Mouse (Mus musculus) v-Abl transformed pro-B cells (cell line): ENCODE data around the gene Klf16.
"Not testable (repeated sequence)": the region's sequence is repeated elsewhere in the genome, so short reads cannot be mapped to it uniquely, and the experiment has no call there.

Source experiments
- in situ Hi-C, 2 experiments: fragments of 400-800 bp; cut with MboI; formaldehyde crosslinking; loops; one replicate each; pipeline ENCODE4 v1.15.1; 2025; ENCODE audit not compliant: unreplicated experiment in 2 of 2

The Klf16 gene

DNA sequence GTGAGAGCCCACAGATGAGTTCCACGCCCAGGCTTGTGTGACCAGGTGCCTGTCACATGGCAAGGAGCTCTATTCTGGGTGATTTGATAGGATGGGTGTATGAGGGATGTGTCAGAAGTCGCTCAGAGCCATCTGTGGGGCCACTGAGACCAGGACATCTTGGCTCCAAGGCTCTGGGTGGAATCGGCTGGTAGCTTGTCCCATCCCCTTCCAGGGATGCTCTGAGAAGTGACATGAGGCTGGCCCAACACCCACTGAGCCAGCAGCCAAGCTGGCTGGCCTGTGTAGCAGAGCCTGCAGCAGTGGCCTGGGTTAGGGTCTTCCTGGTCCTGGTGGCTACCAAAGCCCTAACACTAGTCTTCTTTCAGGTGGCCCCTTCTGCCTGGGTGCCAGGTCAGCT is 31.3 kb upstream of the Klf16 start:
- in situ Hi-C loops = no loop called here

DNA sequence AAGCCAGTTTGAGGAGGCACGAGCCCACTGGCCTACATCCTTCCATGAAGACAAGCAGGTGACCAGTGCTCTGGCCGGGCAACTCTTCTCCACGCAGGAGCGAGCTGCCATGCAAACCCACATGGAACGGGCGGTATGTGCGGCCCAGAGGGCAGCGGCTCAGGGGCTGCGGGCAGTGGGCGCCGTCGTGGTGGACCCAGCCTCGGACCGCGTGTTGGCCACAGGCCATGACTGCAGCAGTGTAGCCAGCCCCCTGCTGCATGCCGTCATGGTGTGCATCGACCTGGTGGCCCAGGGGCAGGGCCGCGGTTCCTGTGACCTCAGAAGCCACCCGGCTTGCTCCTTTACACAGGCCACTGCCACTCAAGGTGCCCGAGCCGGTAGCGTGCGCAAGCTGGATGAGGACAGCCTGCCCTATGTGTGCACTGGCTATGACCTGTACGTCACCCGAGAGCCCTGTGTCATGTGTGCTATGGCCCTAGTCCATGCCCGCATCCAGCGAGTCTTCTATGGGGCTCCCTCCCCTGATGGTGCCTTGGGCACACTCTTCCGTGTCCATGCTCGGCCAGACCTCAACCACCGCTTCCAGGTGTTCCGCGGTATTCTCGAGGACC is 29.7 kb upstream of the Klf16 start:
- in situ Hi-C loops = no loop called here

DNA sequence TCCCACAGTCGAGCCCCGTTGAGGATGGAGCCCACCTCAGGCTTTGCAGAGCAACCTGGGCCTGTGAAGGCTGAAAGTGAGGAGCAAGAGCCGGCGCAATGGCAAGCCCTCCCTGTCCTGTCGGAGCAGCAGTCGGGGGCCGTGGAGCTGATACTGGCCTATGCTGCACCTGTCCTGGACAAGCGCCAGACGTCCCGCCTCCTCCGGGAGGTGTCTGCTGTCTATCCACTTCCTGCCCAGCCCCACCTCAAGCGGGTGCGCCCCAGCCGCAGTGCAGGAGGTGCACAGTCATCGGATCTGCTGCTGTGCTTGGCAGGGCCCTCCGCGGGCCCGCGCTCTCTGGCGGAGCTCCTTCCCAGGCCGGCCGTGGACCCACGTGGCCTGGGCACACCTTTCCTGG is 29.2 kb upstream of the Klf16 start:
- in situ Hi-C loops = no loop called here

DNA sequence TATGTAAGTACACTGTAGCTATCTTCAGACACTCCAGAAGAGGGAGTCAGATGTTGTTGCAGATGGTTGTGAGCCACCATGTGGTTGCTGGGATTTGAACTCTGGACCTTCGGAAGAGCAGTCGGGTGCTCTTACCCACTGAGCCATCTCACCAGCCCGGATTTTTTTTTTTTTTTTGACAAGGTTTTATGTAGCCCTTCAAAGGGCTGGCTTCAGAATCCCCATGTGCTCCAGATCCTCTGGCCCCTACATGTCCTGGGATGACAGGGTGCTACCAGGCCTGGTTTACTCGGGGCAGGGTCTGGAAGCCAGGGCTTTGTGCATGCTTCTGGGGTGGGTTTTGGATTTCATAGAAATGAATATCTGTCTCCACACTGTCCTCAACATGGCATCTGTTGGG is 28.6 kb upstream of the Klf16 start, which contains the start of gene Gm49322:
Gene Gm49322 (plus strand): TSS at position 301 of the 400 bp plus-strand sequence.
- in situ Hi-C loops = not testable (repeated sequence)

DNA sequence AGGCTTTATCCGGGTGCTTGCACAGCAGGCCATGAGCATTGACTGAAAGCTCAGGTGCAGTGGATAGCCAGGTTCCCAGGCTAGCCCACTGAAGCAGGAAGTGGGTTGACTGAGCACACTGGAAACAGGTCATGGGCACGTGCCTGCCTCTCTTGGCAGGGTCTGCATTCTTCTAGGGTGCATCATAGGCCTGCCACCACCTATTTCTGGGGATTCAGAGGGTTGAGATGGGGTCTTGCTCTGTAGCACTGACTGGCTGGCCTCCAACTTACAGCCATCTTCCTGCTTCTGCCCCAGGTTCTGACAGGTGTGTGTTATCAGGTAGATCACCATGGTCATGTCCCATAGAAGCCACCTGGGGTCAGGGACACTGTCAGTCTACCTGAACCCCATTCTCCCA is 27.9 kb upstream of the Klf16 start:
- in situ Hi-C loops = no loop called here

DNA sequence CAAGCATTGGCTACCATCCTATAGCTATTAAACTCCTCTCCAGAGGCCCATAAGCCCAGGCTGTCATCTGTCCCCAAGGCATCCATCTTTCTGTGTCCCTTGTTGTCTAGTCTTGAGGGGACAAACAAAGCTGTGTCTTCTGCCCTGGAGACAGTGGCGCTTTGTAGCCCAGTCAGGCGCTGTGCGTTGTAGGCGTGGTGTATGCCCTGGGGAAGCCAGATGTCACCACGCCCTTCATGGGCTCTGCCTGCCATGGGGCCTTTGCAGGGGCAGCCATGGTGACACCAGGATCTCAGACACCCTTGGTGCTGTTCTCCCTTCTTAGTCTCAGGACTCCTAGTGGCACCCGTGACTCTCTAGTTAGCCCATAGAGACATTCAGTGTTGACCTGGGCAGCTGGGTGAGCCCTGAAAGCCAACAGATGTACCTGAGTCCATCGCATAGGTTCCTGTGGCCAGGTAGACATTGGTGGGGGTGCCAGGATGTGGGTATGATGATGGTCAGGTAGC is 26.9 kb upstream of the Klf16 start:
- in situ Hi-C loops = no loop called here

DNA sequence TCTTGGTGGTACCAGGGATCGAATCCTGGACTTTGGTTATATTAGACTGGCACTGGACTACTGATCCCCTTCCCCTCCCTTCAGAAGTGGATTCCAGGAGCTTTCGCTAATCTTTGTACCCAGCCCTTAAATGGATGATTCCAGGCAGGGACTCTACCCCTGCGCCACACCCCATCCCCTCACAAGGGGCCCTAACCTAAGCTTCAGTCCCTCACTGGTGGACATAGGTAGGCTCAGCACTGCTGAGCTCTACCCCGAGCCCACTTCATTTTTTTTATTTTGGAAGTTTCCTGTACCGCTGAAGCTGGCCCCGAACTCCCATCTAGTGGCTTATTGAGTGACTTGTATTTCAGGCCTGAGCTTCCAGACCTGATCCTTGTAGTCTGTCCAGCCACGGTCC is 26.2 kb upstream of the Klf16 start:
- in situ Hi-C loops = no loop called here

DNA sequence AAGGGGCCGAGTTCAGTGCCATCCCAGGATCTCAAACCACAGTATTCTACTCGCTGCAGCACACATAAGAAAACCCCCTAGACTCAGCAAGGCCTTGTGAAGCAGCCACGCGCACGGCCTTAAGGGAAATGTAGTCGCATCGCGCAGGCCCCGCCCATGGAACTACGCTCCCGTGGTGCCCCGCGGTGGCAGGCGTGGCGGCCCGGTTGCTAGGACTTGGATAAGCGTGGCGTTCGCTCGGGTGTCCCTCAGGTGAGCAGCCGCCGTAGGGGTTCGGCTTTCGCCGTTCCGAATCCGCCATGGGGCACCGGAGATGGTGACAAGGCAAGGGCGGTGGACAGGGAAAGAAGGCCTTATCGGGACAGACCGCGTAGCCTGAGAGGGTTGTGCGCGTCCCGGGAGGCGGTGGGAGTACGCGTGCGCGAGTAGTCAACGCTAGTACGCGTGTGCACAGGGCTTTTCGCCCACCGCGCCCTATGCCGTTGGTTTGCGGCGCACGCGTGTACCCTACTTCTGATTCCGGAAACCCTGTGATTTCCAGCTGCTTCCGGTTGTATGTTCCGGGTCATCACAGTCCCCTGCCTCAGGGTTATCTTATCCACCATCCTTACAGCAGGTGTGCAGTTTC is 25.7 kb upstream of the Klf16 start, which contains the start of the genes Scamp4 and Adat3:
Gene Scamp4 (plus strand): TSS at position 175 of the 628 bp plus-strand sequence.
Gene Adat3 (plus strand): TSS at position 183 of the 628 bp plus-strand sequence.
- in situ Hi-C loops = no loop called here

DNA sequence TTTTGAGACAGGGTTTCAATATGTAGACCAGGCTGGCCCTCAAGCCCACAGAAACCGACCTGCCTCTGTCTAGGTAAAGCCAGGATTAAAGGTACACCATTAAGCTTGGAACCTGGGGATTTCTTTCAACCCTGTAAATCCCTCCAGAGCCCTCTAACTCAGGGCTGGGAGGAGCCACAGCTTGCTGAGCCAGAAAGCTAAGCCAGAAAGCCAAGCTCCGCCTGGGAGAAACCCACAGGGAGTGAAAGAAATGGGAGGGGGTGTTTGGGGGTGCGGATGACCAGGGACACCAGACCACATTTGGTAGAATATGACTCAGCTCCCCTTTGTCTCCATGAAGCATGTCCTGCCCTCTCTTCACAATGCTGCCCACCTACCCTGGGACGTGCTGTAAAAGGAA is 19.2 kb upstream of the Klf16 start:
- in situ Hi-C loops = no loop called here

DNA sequence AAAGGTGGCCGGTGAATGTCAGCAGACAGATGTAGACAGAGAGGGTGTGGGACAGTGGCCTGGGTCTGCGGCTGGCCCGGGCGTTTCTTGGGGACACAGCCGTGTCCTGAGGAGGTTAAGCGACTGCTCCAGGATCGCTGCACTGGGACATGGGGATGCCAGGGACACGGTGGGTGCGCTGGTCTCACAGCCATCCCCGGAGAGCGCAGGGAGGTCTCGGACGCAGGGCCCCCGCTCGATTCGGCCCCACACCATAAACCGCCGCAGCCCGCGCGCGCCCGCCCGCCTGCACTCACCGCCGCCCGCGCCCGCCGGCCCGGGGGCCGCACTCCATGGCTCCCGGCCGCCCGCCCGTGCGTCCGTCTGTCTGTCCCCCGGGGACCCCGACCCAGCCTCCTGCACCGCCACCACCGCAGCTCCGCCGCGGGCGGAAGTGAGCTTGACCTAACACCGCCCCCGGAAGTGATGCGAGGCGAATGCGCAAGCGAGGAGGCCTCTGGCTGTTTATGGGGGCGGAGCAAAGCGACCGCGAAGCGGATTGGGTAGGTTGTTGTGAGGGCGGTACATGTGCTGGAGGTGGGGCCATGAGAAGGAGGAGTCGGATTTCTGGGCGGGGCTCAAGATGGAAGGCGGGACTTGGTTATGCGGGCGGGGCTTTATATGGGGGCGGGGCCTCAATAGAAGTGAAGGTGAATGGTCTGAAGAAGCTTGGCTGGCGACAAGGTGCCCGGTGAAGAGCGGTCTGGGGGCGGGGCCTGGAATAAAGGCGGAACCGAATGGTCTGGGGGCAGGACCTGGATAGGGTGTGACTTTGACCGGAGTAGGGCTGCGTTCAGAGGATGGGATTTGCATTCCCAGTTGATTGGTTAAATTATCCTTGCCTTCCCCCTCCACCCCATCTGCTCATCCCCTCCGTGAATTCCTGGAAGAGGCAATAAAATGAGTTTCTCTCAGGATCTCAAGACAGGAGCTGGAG is 13.0 kb upstream of the Klf16 start, which contains the start of gene Abhd17a:
Gene Abhd17a (minus strand): TSS at position 463 of the 976 bp plus-strand sequence.
- in situ Hi-C loops = no loop called here

DNA sequence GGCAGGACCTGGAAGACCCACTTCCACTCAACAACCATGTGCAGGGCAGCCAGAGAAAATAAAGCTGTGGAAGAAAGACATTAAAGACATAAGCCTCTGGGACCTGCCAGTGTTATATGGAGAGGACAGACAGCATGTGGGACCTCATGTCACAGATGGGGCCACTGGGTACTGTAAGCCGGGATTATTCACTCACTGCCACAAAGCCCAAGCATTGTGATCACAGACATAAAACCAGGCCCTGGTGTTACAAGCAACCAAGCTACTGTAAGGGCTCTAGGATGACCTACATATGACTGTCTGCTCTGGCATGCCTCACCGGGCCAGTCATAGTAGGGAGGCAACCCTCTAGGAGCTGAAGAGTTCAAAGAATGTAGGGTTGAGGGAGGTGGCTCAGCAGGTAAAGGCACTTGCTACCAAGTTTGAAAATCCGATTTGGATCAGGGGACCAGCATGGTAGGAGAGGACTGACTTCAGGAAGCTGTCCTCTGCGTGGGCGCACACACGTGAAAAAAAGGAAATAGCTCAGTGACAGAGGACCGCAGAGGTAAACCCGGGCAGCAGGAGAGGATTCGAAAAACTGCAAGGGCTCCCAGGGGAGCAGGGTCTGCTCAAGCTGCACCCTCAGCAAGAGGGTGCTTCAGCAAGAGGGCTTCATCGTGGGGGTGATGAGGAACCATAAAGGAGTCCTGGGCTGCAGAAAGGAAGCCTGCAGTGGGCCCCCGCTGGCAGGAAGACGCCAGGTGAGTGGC is 12.2 kb upstream of the Klf16 start:
- in situ Hi-C loops = no loop called here

DNA sequence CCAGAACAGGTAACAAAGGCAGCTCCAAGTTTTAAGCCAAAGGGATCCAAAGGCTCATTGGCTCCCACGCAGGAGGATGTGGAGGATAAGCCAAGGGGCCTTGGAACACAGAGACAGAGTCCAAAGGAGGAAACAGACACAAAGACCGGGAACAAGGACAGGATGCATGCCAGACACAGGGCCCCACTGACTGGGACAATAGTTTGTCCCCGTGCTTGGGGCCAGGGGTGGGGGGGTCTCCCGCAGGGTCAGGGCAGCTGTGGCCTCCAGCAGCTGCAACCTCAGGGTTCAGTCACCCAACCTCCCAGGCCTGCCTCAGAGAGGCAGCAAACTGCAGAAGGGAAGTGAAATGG is 10.2 kb upstream of the Klf16 start:
- in situ Hi-C loops = no loop called here

DNA sequence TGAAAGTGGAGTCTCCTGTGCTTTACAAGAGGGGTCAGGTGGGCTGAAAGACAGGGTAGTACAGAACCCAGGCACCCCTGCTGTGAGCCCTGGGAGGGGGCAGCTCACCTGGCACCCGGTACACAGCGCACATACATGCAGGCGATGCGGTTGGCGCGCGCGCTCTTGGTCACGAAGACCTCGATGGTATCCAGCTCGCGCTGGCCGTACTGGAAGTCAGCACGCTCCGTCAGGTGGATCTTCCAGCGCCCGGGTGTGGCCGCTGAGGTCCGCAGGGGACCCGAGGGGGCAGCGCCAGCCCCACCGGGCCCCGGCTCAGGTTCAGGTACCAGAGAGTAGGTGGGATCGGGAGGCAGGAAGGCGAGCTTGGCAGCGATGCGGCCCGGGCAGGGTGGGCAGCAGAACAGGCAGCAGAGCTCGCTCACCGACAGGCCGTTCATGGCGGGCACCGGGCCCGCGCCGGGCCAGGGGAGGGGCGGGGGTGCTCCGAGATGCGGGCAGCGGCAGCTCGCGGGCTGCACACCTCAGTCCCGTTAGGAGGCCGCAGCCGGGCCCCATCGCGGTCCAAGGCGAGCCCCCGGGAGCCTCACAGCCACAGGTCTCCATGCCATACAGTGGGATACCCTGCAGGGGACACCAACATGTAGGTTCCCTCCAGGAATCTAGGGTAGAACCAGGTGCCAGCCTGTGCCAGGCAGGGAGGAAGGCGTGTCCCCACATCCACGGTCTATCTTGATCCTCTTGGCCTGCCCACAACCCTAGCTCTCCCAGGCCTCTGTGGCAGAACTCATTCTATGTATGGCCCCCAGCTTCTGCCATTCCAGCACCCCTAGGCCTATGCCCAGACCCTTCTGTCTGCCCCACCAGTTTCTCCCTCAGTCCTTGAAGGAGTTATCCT is 9.5 kb upstream of the Klf16 start:
- in situ Hi-C loops = no loop called here

DNA sequence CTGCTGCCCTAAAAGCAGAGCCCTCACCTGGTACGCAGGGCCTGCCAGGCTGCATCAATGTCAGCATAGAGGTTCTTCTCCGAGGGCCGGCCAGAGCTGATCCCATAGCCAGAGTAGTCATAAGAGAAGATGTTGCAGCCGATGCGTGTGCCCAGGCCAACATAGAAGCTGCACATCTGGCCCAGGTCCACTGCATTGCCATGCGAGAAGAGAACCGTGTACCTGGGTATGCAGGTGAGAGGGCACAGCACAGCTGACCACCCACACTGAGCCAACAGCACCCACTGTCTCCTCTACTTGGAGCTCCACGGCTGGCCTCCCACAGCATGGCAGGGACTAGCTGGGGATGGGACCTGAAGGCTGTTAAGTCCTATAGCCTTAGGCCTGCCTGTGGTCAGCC is 8.5 kb upstream of the Klf16 start:
- in situ Hi-C loops = no loop called here

DNA sequence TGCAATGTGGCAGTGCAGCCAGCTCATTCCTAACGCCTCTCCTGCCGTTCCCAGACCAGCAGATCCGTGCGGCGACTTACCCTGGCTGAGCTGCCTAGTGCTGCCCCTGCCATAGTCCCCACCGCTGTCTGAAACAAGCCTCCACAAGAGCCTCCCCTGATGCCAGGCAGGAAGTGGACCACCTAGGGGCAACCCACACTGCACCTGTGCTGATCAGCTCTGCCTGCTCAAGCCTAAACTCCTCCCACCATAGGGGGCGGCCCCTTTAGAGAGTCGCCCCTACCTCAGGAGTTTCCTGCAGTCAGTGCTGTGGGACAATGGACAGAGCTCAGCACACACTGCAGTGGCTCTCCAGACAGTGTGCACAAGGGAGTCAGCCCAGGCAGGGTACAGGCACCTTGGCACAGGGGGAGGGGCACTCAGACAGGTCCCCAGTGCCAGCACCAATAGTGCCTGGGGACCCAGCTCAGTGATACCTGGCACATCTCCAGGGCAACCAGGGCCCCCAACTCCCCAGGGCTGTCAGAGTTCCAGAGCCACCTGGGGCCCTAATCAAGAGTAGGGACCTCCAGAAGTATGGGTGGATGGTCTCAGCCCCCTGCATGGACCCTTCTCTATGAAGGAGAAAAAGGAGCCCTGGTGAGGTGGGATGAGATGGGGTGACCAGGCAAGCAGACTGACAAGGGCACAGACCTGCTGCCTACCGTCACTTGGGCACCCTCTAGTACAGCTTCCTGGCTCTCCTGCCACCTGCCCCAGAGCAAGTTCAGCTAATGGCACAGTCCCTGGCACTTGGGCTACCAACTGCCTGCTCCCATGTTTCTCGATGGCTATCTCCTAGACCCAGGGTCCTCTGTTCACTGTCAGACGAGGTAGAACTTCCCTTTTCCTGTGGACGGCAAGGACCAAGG is 7.8 kb upstream of the Klf16 start:
- in situ Hi-C loops = no loop called here

DNA sequence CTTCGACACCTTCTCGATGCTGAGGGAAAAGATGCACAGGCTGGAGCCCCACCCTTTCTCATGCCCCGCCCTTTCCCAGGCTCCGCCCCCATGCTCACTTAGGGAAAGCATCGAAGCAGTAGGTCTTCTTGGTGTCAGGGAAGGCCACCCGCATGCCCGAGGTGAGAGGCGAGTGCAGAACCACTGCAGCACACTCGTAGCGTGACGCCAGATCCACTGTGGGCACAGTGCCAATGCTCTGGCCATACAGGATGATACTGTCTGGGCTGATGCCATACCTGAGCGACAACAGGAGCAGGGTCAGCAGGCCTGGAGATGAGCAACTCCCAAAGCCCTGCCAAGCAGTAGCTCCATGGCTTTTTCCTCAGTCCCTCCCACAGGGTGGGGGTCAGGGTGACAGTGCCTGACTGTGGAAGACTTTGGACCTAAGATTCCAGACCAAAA is 6.9 kb upstream of the Klf16 start:
- in situ Hi-C loops = no loop called here

DNA sequence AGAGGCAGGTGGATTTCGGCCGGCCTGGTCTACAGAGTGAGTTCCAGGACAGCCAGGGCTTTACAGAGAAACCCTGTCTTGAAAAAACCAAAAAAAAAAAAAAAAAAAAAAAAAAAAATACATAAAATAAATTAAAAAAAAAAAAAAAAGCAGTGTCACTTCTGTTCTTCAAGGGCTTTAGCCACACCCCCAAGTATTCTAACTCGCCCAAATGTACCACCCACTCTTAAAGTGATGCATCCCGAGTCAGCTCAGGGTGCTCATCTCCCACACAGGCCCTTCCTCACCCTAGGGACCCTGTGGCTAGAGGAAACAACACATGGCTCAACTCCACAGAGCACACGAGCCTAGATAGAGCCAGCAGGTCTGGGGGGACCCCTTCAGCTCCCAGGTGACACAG is 5.9 kb upstream of the Klf16 start:
- in situ Hi-C loops = no loop called here

DNA sequence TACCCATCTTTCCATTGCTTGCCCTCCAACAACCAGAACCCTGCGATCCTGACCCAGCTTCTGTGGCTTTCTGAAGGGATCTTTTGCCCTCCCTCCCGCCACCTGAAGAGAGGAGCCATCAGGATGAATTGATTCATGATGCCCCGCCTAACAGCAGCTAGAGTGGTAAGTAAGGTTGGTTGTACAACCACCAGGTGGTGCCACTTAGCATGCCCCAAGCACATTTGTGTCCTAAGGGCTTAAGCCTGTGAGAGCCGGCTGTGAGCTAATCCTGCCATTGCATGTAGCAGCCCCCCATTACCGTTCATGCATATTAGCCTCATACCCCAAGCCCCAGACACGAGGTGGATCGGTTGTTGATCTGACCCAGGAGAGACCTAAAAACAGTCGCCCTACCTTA is 1.8 kb upstream of the Klf16 start:
- in situ Hi-C loops = loop anchor here (5.0 to 10.0 kb wide), 5 partner anchors 33 to 166 kb away; partner anchors contain the start of gene Ap3d1 (in 1 of the 2)
